Mouse (Mus musculus) G1E (cell line): ENCODE results near the gene Batf2.

ENCODE experiments used
- CTCF ChIP-seq: IDR thresholded peaks from 2 replicates; pipeline ENCODE4 v1.5.1; 2012; ENCODE audit warnings: low read depth, low read length, inconsistent platforms, mixed read lengths
- GATA1 ChIP-seq: IDR thresholded peaks from 2 replicates; pipeline ENCODE4 v1.6.1; 2012; ENCODE audit warnings: borderline replicate concordance, low read length, inconsistent platforms, mixed read lengths
- GATA2 ChIP-seq: IDR thresholded peaks from 2 replicates; pipeline ENCODE4 v1.6.1; 2012; ENCODE audit warnings: low read depth, low read length, inconsistent platforms, borderline replicate concordance
- POLR2AphosphoS5 ChIP-seq: IDR thresholded peaks from 2 replicates; pipeline ENCODE4 v1.6.1; 2012; ENCODE audit warnings: low read depth, low read length, inconsistent platforms; ENCODE audit not compliant: insufficient replicate concordance

DNA sequence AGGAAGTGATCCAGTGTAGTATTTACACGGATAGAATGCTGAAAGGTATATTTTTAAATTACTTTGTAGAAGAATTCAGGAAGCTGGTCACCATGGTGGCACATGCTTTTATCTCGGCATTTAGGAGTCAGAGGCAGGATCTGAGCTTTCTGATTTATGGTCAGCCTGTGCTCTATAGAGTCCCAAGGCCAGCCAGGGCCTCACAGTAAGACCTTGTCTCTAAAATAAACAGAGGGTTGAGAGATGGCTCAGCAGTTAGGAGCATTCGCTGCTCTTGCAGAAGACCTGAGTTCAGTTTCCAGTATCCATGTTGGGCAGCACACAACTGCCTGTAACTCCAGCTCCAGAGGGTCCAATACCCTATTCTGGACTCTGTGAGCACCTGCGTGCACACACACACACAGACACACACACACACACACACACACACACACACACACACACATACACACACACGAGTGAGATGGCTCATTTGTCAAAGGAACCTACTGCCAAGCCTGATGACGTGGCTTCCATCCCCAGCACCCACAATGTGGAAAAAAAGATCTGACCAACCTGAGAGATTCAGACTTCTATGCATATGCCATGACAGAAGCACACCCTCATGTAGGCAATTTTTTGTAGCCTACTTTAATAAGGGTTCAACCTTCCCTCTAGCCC lies 75.4 kb downstream of the Batf2 start:
- TF ChIP-seq CTCF (no peak), GATA1 (no peak), POLR2AphosphoS5 (no peak), GATA2 (no peak)
